Mouse (Mus musculus) stomach, embryonic 16.5 days (tissue): ENCODE data around the gene Crtam. TPM values are rescaled to one million over a fixed set of nuclear protein-coding genes. Genes with fewer than 3 reads are reported as not detected.

ENCODE experiments used
- ATAC-seq: fragments of 200-750 bp; cut with Nextera tagmentation; 2 replicates; pipeline ENCODE4 v1.8.0; 2017; ENCODE audit warnings: moderate number of reproducible peaks, moderate TSS enrichment; ENCODE audit not compliant: insufficient read depth, low FRiP score
- H3K27ac ChIP-seq: fragments of 300-500 bp; sonication (generic); 2 replicates; pipeline ENCODE4 v1.5.1; 2014; ENCODE audit warnings: low read length
- H3K27me3 ChIP-seq: fragments of 300-500 bp; sonication (generic); 2 replicates; pipeline ENCODE4 v1.6.1; 2014; ENCODE audit warnings: low read length, control low read depth, mixed read lengths; ENCODE audit not compliant: control insufficient read depth, insufficient read depth
- H3K36me3 ChIP-seq: fragments of 300-500 bp; sonication (generic); 2 replicates; pipeline ENCODE4 v1.6.1; 2014; ENCODE audit warnings: low read length; ENCODE audit not compliant: control insufficient read depth, insufficient read depth
- H3K4me1 ChIP-seq: fragments of 300-500 bp; sonication (generic); 2 replicates; pipeline ENCODE4 v1.6.1; 2014; ENCODE audit warnings: low read length, control low read depth, mixed read lengths; ENCODE audit not compliant: control insufficient read depth, insufficient read depth
- H3K4me2 ChIP-seq: fragments of 300-500 bp; sonication (generic); 2 replicates; pipeline ENCODE4 v1.6.1; 2014; ENCODE audit warnings: low read depth, low read length, mixed read lengths
- H3K4me3 ChIP-seq: fragments of 300-500 bp; sonication (generic); replicated peaks from 2 replicates; pipeline ENCODE4 v1.5.1; 2014; ENCODE audit warnings: mild to moderate bottlenecking, low read length
- H3K9ac ChIP-seq: fragments of 300-500 bp; sonication (generic); 2 replicates; pipeline ENCODE4 v1.6.1; 2014; ENCODE audit warnings: low read length
- H3K9me3 ChIP-seq: fragments of 300-500 bp; sonication (generic); replicated peaks from 2 replicates; pipeline ENCODE4 v1.6.1; 2016; ENCODE audit warnings: low read length, control low read depth; ENCODE audit not compliant: control insufficient read depth
- WGBS: fragments of 180-500 bp; shearing (Covaris S2); extraction: QIAGEN DNeasy Blood & Tissue Kit; methylation state at CpG from one replicate; pipeline ENCODE4 v1.1.7; 2014; 5-methylcytosine and 5-hydroxymethylcytosine counted together
- polyA plus RNA-seq: library from polyadenylated mRNA; unstranded; fragments of >200 nt; fragmentation: Nextera tagmentation; extraction: Ambion mirVana; gene quantifications from 2 replicates; pipeline ENCODE4 v1.2.1, GENCODE M21; 2015

The Crtam gene
- polyA plus RNA-seq, 1 experiment from 2014 or later, result 0.06 TPM

DNA sequence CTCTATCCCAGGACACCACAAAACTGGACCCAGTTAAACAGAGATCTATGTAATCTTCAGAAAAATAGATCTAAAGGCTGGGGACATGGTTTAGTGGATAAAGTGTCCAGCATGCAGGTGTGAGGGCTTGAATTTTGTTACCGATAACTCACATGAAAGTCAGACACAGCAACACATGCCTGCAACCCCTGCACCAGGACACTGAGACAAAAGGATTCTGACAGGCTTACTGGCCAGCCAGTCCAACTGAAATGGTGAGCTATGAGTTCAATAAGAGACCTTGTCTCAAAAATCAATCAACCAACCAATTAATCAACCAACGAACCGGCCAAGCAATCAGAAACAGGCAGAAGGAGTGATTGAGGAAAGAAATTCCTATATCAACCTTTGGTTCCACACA lies 20.7 kb downstream of the Crtam start:
- no peak overlapping the region for H3K27ac ChIP-seq
- H3K4me1 ChIP-seq, result no peaks in the 10 kb centered on the region
- no peak overlapping the region for H3K4me3 ChIP-seq
- no peak for ATAC-seq
- no peaks in the 10 kb centered on the region for H3K27me3 ChIP-seq
- 70% methylated on average over 3 of the region's 3 CpGs for WGBS
- no peak overlapping the region for H3K9ac ChIP-seq
- no peaks in the 10 kb centered on the region for H3K9me3 ChIP-seq
- H3K4me2 ChIP-seq, result no peak overlapping the region
- H3K36me3 ChIP-seq, result no peaks in the 10 kb centered on the region

DNA sequence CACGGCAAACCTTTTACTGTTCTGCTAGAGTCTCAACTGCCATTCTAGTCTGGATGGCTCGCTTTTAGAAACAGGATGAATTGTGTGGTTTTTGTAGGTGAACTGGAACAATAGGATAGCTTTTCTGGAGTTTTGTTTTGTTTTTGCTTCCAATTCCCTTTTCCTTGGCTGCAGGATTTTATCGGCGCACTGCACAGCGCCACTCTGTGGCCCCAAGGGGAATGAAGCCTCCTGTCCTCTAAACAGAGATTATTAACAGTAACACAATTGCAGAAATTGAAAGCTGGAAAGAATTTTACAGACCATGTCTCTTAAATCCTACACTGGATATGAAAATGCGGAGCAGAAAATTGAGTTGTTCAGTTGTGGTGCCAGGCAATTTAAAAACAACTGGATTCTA lies 21.9 kb downstream of the Crtam start:
- no peaks in the 10 kb centered on the region for H3K27me3 ChIP-seq
- no peaks in the 10 kb centered on the region for H3K4me1 ChIP-seq
- H3K4me2 ChIP-seq, result no peak overlapping the region
- no peak for ATAC-seq
- 36% methylated on average over 6 of the region's 6 CpGs for WGBS
- H3K9ac ChIP-seq, result no peak overlapping the region
- H3K4me3 ChIP-seq, result no peak overlapping the region
- no peaks in the 10 kb centered on the region for H3K9me3 ChIP-seq
- no peak overlapping the region for H3K27ac ChIP-seq
- no peaks in the 10 kb centered on the region for H3K36me3 ChIP-seq

DNA sequence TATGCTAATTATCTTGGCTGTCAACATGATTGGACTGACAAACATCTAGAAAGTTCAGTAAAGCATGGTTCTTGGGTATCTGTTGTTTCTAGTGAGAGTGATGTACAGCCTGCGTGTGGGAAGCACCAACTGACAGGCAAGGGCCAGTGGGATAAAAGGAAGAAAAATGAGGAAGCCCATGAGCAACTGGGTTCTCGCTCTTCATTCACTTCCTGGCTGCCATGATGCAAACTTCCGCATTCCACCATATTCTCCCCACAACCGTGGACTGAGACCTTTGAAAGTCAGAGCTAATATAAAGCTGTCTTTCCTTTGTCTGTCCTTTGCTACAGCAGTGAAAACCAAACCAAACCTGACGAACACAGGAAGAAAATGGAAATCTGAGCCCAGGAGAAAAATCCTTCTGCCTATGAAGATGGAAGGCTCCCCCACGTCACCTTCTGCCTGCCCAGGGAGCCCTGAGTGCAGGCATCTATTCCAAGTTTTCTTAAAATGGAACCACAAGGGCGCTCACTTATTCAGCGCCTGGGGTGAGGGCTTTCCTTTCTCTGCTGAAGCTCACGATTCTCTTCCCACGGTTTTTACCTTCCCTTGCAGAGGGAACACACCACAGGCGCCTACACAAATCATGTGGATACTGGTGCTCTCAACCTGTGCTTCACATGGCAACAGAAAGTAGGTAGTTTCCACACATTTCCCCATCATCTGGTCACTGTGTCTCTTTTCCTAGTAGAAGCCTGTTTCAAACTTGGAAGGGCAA lies 30.2 kb downstream of the Crtam start:
- 68% methylated on average over 11 of the region's 11 CpGs for WGBS
- ATAC-seq, result no peak
- H3K9me3 ChIP-seq, result no peaks in the 10 kb centered on the region
- H3K4me3 ChIP-seq, result no peak overlapping the region
- H3K4me2 ChIP-seq, result no peak overlapping the region
- H3K9ac ChIP-seq, result no peak overlapping the region
- no peaks in the 10 kb centered on the region for H3K36me3 ChIP-seq
- no peaks in the 10 kb centered on the region for H3K4me1 ChIP-seq
- no peaks in the 10 kb centered on the region for H3K27me3 ChIP-seq
- H3K27ac ChIP-seq, result no peak overlapping the region

DNA sequence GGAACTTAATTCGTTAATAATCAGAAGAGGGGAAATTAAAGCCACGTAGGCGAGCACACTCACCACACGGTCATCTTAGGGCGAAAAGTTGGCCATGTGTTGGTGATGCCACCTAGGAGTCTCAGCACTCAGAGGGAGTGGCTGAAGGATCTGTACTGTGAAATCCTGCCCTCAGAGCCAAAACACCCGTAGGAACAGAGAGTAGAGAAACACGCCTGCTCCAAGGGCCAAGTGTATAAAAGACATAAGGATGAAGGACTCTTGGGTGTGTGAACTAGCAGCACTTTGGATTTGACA lies 40.1 kb downstream of the Crtam start:
- H3K27me3 ChIP-seq, result peaks cover 14% of the 10 kb centered on the region
- H3K27ac ChIP-seq, result no peak overlapping the region
- no peak overlapping the region for H3K9ac ChIP-seq
- peaks cover 3% of the 10 kb centered on the region for H3K4me1 ChIP-seq
- H3K36me3 ChIP-seq, result no peaks in the 10 kb centered on the region
- 29% methylated on average over 7 of the region's 7 CpGs for WGBS
- no peak for ATAC-seq
- no peaks in the 10 kb centered on the region for H3K9me3 ChIP-seq
- H3K4me2 ChIP-seq, result peak overlapping the region; percentile 77
- peak overlapping the region; percentile 42 for H3K4me3 ChIP-seq

DNA sequence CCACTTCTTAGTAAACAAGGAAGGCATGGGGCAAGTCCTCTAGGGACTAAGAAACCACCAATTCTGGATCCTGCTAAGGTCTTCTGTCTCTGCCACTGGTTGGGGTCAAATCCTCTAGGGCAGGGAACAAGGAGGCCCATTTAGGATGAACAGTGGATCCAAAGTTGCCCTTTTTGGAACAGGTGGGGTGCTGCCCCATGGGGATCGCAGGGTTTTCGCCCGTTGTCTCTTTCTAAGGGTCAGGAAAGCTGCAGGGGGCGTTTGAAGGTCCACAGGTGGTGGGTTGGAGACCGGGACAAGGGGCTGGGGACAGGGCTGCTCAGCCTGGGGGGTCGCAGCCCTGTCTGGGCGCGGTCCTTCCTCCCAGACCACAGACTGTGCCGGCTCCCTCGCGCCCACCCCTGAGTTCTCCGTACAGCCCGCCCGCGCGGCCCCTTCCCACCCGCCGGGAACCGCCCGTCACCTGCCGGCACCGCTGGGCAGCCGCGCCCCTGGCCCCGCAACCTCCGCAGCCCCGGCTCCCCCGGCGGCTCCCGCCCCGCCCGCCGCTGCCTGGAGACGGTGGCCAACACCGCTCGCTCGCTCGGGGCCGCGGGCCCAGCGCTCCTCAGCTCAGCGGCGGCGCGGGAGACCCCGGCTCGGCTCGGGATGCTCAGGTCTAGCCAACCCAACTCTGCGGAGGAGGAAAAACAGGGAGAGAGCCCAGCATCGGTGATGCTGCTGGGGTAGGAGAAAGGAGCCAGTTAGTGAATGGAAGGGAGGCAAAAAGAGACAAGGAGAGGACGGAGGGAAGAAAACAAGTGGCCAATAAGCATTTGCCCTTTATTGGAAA lies 40.6 kb downstream of the Crtam start, which contains the start of gene Jhy:
TSS of gene Jhy (minus strand) at position 533 of the 832 bp plus-strand sequence.
- Histone ChIP-seq H3K4me2 (peak within 1 kb of the TSS; percentile 77), H3K9me3 (no peaks in the 10 kb centered on the region), H3K27ac (no peak within 1 kb of the TSS), H3K4me1 (peaks cover 3% of the 10 kb centered on the region), H3K27me3 (peaks cover 14% of the 10 kb centered on the region), H3K36me3 (no peaks in the 10 kb centered on the region), H3K9ac (peak within 1 kb of the TSS; percentile 36; the same call in 1 of the 2 replicates), H3K4me3 (peak within 1 kb of the TSS; percentile 42)
- whole genome bisulfite sequencing, result 2% methylated on average over 50 of the region's 51 CpGs
- peak; percentile 60 for ATAC-seq

DNA sequence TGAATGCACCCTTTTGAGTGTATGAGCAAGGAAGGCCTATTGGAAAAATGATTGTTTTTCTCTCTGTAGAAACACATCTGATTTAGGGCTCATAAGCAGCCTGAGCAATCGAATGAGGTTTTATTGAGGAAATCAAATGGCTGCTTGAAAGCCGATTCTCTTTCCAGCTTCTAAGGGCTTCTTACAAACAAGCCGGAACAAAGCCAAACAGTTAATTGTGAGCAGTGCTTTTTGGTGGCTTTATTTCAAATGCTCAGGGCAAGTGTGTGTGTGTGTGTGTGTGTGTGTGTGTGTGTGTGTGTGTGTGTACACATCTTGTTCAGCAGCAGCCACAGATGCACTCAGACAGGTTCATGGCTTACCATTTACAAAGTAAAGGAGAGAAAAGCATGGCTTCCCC lies 43.0 kb downstream of the Crtam start:
- no peaks in the 10 kb centered on the region for H3K9me3 ChIP-seq
- peaks cover 3% of the 10 kb centered on the region for H3K4me1 ChIP-seq
- H3K4me3 ChIP-seq, result no peak overlapping the region
- no peaks in the 10 kb centered on the region for H3K36me3 ChIP-seq
- peaks cover 14% of the 10 kb centered on the region for H3K27me3 ChIP-seq
- no peak overlapping the region for H3K9ac ChIP-seq
- no peak overlapping the region for H3K4me2 ChIP-seq
- H3K27ac ChIP-seq, result no peak overlapping the region
- 77% methylated on average over 3 of the region's 3 CpGs for WGBS
- ATAC-seq, result no peak

DNA sequence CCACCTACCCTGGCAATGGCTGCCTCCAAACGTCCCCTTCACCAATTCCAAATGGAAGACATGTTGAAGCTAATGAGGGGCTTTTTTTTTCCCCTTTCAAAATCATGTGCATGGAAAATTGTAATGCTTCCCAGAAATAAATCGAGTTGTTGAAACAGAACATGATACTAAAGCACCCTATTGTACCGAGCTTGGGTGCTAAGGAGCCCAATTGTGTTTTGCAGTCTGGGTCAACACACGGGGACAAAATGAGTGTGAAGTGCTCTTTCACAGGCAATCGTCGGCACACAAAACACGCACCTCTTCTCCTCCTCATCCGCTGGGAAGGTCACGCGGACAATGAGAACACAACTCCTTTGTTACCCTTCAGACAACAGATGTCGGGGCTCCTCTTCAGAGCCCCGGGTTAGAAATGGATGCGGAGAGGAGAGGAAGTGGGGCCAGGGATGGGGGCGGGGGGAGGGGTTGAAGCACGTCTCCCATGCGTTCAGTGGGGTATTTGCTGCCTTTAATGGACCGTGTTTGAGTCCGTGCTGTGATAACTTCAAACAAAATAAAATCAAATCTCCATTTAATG lies 55.3 kb downstream of the Crtam start:
- ATAC-seq, result no peak
- no peaks in the 10 kb centered on the region for H3K36me3 ChIP-seq
- no peak overlapping the region for H3K9ac ChIP-seq
- no peaks in the 10 kb centered on the region for H3K4me1 ChIP-seq
- H3K4me3 ChIP-seq, result no peak overlapping the region
- H3K27me3 ChIP-seq, result no peaks in the 10 kb centered on the region
- no peak overlapping the region for H3K4me2 ChIP-seq
- H3K9me3 ChIP-seq, result no peaks in the 10 kb centered on the region
- WGBS, result 54% methylated on average over 18 of the region's 18 CpGs
- H3K27ac ChIP-seq, result no peak overlapping the region

DNA sequence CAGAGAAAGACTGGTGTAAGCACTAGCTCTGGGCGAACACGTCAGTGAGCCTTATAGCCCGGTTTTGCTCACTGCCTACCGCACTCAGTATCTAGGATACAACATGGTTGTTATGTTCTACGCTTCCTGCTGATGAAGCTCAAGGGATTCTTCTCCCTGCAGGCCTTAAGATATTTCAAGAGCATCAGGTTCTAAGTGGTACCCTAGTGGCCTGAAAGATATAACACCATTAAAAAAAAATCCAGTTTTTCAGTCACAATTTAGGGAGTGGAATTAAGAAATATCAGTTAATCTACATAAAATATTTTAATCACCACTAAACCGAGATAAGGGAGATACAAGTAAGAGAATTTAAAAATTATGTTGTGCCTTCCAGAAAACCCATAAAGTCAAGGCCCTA lies 56.0 kb downstream of the Crtam start:
- H3K4me3 ChIP-seq, result no peak overlapping the region
- no peaks in the 10 kb centered on the region for H3K36me3 ChIP-seq
- no peaks in the 10 kb centered on the region for H3K4me1 ChIP-seq
- ATAC-seq, result no peak
- H3K4me2 ChIP-seq, result no peak overlapping the region
- WGBS, result 92% methylated on average over 6 of the region's 6 CpGs
- H3K27me3 ChIP-seq, result no peaks in the 10 kb centered on the region
- H3K9ac ChIP-seq, result no peak overlapping the region
- H3K27ac ChIP-seq, result no peak overlapping the region
- H3K9me3 ChIP-seq, result no peaks in the 10 kb centered on the region

DNA sequence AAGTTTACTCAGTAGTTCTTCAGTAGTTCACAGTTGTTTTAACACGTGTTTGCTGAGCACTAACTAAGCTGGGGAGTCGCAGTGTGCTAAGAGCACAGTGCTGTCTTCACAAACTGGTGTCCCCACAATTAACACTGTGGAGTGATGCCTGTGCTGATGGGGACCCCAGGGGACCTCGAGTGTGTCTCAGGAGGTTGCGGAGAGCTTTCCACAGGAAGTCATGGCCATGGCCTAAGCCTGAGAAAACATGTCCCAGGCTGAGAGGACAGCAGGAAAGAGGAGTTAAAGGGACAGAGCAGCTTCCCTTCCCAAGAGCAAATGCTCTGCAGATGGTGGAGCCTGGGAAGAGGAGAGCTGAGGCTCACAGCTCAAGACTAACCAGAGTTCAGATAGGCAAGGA lies 57.3 kb downstream of the Crtam start:
- Histone ChIP-seq H3K27ac (no peak overlapping the region), H3K4me2 (no peak overlapping the region), H3K9me3 (no peaks in the 10 kb centered on the region), H3K4me1 (no peaks in the 10 kb centered on the region), H3K4me3 (no peak overlapping the region), H3K36me3 (no peaks in the 10 kb centered on the region), H3K9ac (no peak overlapping the region), H3K27me3 (no peaks in the 10 kb centered on the region)
- 42% methylated on average over 4 of the region's 4 CpGs for WGBS
- ATAC-seq, result no peak
